Mouse (Mus musculus) left cerebral cortex, postnatal 36 days (tissue): ENCODE results near the gene Rae1. TPM values are rescaled to one million over a fixed set of nuclear protein-coding genes. Genes with fewer than 3 reads are reported as not detected.

ENCODE experiments used
- DNase-seq, 2 experiments: peaks; one replicate each; pipeline ENCODE4 v3.0.0; 2021 to 2022; ENCODE audit warnings: low spot score in 2 of 2, mixed read lengths in 1 of 2
- intact Hi-C: fragments of 180-260 bp; cut with DNase I; formaldehyde crosslinking; loops from one replicate; pipeline ENCODE4 v1.15.1; 2025
- total RNA-seq, 2 experiments: library from RNA; stranded (reverse); gene quantifications; 2 replicates each; pipeline ENCODE4 v1.2.3; 2021

Rae1 gene
- total RNA-seq, 2 experiments from 2014 or later, result 57.9 to 58.8 TPM

DNA sequence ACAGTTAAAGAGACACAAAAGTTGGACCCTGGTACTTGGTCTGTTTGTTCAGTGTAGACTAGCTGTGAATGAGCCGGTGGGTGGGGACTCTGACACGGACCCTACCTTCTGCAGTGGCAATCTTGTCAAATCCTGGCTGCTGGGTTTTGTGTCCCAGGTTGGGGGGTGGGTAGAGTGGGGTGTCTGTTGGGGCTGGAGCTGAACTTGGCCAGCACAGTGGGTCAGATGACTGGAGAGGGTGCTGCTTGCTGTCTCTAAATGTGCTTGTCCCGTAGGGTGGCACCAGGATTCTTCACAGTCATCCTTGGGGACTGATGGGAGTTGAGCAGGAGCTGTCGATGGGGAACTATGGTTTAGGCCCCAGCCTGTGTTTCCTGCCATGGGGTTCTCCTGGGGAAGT, 24.0 kb downstream of the Rae1 start:
- intact Hi-C loops, result loop anchor here (10.0 kb wide), 1 partner anchor 61 kb away; no protein-coding TSS in a partner anchor
- no peak for DNase-seq

DNA sequence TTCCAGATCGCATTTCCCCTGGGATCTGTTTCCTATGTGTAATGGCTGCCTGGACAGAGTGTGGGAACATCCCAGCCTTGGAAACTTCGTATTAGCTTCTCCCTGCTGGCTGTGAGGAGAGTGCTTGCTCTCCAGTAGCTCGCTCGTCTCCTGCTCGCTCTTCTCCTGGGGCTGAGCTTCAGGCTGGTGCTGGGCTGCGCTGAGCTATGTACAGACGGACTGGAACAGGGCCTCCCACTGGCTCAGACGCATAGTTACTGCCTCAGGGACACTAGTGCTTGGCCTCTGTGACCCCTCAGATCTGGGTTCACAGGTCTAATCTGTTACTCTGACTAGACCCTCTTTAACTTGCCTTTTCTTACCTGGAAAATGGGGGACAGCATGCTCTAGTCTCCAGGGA, 24.5 kb downstream of the Rae1 start:
- DNase-seq, result no peak
- intact Hi-C loops, result loop anchor here (10.0 kb wide), 1 partner anchor 60 kb away; no protein-coding TSS in a partner anchor

DNA sequence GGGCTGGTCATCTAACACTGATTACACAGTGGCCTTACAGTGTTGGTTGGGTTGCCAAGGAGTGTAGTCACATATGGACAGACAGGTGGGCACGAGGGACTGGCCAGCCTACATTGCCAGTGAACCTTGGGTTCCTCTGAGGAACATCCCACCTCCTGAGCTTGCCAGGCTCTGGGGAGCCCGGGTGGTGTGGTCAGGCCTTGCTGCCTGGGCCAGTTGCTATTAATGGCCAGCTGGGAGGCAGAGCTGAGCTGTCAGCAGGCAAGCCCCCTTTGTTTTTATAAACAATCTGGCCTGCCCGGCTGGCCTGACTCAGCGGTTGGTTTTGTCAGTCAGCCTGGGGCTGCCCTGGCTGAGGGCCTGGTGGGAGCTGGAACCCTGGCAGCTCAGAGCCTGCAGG, 25.0 kb downstream of the Rae1 start:
- DNase-seq, result no peak
- intact Hi-C loops, result loop anchor here (10.0 kb wide), 1 partner anchor 60 kb away; no protein-coding TSS in a partner anchor

DNA sequence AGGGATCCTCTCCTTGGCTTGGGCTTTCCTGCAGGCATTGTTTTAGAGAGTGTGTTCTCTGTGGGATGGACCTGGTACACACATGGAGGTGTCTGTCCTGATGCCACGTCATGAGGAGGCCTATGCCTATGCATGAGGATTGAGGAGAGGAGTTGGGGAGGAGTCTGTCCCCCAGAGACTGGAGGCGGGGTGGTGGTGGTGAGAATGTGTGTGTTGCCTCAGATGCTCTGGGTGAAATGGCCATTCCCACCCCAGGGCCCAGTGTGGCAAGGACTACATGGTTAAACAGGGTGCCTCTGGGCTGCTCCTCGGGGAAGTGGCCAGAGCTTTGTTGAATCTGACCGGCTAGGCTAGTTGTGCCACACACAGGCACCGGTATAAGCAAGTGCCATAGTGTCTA, 26.4 kb downstream of the Rae1 start:
- DNase-seq, result no peak
- intact Hi-C loops, result loop anchor here (10.0 kb wide), 1 partner anchor 59 kb away; no protein-coding TSS in a partner anchor

DNA sequence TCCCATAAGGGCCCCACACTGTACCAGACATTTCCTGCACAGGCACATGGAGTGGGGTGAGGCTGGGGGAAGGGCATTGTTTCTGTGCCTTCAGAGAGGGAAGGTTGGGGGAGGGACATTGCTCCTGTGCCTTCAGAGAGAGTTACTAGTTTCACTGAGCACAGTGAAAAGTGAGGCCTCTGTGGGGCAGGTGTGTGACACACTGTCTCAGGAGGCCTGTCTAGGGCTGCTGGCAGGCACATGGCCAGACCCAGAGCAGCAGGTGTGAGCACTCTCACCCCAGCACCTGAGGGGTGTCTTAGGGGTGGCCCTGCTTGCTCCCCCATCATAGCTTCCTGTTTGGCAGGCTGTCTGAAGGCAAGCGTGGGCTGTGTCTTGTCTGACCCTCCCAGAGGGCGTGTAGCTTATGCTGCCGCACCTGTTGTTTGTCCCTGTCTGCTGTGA, 26.8 kb downstream of the Rae1 start:
- intact Hi-C loops, result loop anchor here (10.0 kb wide), 1 partner anchor 58 kb away; no protein-coding TSS in a partner anchor

DNA sequence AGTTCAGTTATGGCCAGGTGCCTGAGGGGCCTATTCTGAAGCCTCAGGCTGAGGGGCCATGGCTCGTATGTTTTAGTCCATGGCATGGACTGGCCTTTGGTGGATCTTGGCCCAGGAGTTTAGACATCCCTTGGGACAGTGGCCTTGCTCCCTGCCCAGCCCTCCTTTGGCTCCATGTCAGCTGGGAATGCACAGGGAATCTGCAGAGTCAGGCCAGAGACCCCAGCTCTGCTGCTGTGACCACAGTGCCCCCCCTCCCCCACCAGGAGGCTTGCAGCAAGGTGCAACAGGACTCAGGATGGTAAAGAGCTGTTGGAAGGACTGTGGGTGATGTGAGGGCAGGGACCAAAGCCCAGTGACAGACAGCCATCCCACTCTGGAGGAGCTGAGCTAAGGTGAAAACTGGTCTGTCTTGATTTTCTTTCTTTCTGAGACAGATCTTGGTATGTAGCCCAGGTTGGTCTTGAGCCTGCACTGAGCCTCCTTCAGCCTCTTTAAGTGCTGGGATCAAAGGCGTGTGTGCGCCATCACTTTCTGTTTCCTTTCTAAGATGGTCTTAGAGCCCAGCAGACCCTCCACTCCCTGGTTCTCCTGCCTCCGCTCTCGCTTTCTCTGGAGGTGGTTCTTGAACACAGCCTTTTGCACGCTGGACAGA, 27.4 kb downstream of the Rae1 start:
- no peak for DNase-seq
- intact Hi-C loops, result loop anchor here (10.0 kb wide), 1 partner anchor 58 kb away; no protein-coding TSS in a partner anchor

More for the DNA sequence above, 26.8 kb downstream of the Rae1 start:
- no peak for DNase-seq

DNA sequence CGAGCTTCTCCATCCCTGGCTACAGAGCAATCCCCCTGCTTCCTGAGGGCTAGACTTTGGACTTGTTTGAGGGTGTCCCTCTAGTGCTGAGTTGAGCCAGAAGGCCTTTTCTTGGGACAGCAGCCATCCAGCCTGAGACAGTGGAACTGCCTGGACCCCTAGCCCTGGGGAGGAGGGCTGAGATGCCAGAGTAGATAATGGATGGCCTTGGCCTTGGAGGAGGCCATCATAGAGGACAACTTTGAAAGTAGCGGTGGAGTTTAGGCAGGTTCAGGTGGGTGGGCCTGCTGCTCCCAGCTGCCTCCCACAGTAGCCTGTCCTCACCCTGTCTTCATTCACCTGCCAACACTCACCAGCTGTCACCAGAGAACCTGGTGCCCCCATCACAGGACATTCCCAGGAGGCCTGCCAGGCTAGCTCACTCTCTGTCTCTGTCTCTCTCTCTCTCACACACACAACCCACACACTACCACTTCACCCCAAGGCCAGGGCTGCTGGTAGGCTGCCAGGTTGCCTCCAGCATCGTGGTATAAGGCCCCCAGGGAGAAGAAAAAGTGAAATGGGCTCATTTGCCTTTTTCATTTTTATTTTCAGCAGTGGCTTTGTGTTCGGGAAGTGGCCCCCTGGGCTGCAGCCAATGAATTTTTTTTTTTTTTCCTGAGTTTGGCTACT, 28.0 kb downstream of the Rae1 start:
- no peak for DNase-seq
- intact Hi-C loops, result loop anchor here (10.0 kb wide), 1 partner anchor 57 kb away; no protein-coding TSS in a partner anchor

DNA sequence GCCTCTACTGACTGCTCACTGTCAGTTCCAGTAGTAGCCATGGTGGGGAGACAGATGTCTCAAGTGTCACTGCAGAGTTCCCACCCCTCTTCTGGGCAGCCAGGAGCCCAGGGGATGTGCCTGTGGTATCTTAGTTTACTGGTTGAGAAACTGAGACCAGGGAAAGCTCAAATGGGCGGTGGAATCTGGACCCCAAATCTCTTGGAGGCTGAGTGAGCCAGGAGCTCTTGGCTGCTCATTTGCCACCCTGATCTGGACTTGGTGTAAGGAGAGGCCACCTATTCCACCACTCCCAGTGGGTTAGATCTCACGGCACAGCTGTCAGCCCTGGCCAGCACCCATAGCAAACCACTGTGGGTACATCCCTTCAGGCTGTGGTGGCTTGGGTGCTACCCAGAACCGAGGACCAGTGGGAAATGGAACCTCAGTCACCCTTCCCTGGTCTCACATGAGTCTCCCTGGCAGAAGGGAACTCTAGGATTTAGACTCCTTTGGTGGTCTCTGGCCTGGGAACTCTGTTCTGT, 28.7 kb downstream of the Rae1 start:
- intact Hi-C loops, result loop anchor here (10.0 kb wide), 1 partner anchor 56 kb away; no protein-coding TSS in a partner anchor
- DNase-seq, result no peak

DNA sequence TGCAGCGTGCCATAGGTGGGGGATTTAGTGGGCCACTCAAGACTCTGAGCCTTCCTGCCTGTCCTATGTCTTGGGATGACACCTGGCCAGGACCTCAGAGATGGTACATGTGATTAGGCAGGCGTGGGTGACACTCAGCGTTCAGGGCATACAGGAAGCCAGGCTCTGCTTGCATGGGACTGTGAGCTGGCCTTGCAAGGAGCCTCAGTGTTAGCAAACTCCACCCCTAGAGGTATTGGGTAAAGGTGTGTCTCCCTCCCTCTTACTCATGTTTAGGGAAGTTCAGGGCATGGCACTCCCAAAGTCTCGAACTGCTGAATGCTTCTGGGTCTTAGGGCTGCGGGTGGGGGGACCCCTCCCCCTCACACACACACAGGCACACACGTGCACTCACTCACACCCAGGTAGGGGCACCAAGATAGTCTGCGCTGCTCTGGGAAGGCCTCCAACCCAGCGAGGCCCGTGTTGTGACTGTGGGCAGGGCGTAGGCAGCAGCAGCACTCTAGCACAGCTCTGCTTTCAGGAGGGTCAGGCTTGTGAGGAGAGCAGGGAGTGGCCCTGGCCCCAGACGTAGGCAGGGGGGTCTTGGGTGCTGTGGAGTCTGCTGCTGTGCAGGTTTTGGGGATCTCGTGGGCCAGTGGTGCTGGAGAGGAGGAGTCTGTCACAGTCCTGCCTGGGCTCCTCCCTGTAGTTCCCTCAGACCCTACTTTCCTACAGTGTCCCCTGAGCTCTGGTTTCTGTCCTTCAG, 30.8 kb downstream of the Rae1 start:
- intact Hi-C loops, result no loop called here
- no peak for DNase-seq

DNA sequence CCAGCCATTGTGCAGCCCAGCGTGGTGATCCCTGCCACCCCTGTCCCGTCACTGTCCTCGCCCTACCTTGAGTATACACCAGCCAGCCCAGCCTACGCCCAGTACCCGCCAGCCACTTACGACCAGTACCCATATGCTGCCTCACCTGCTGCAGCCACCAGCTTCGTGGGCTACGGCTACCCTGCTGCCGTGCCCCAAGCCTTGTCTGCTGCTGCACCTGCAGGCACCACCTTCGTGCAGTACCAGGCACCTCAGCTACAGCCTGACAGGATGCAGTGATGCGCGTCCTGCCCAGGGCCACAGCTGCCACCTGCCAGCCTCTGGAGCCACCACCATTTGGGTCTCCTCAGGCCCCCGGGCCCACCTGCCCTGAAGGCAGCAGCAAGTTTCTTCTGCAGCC, 33.6 kb downstream of the Rae1 start:
- no peak for DNase-seq
- intact Hi-C loops, result no loop called here

DNA sequence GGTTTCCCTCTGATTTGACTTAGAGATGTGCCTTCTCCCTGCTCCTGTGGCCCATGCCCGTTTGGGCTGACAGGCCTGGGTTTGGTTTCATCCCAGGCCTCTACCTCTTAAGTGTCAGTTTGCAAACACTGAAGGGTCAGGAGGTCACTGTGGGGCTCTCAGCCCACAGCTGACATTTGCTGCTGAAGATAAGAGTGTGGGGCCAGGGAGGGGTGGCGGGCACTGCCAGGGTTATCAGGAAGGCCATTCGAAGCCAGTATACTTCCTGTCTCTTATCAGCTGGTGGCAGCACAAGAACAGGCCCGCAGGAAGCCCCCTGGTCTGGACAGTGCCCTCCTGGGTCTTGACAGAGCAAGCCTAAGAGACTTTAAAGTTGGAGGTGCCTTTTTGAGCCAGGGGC, 35.1 kb downstream of the Rae1 start:
- intact Hi-C loops, result no loop called here
- DNase-seq, result no peak

DNA sequence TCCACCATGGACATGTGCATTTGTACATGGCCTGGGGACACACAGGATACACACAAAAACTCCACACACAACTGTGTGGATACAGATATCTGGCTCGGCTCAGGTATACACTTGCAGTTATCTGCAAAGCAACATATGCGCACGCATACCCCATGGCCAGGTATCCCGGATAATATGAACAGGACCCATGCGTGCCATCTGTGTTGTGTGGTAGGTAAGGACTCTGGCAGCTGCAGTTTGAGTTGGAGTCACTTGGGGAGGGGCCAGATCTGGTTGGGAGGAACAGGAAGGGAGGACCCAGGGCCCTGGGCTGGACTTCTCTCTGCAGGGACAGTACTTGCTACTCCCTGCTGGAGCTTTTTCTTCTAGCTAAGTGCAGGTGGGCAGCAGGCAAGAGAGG, 35.7 kb downstream of the Rae1 start:
- intact Hi-C loops, result no loop called here
- DNase-seq, result no peak

DNA sequence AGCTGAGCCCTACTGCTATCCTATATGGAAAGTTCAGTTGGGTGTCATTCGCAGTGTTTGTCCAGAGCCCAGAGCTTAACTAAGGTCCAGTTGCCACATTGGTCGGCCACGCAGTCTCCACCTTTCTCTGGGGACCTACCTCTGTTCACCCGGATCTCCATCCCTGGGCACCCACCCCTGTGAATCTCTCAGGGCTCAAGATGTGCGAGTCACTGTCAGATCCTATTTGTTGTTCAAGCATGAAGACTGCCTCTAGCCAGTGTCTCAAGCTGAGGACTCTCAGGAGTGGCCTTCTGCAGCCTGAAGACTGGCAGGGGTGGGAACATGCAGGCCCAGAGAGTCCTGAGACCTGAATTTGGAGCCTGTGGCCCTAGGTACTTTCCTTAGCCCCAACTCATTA, 36.1 kb downstream of the Rae1 start:
- intact Hi-C loops, result no loop called here

DNA sequence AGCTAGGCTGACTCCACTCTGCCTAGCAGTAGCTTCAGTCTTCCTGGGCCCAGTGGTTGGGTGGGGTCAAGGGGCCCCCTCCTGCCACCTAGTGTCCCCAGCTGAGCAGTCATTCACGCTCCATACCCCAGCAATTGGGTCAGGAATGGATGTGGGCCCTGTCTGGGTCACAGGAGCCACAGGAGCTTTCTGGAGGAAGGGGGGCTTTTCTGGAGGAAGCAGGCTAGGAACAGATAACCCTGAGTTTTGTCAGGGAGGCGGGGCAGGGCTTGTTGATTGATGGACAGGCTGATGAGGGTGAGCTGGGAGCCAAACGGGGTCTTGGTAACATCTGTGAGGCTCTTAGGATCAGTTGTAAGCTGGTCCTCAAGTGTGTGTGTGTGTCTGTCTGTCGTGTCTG, 36.7 kb downstream of the Rae1 start:
- no peak for DNase-seq
- intact Hi-C loops, result no loop called here

More for the DNA sequence above, 36.1 kb downstream of the Rae1 start:
- DNase-seq, result no peak

DNA sequence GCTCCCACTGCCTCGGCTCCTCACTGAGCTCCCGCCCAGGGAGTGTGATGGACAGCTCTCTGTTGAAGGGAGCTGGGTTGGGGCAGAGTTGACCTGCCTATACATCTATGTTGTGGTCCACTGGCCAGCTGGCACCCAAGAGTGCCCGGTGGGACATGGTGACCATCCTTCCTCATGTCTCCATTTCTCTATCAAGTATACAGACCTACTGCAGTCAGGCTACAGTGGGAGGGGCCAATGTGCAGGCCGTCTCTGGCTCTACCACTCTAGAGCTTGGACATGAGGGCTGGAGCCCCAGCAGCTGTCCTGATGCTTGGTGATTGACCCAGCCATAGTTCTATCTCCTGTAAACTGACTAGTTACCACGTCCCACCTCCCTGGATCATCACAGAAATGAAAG, 37.4 kb downstream of the Rae1 start:
- no peak for DNase-seq
- intact Hi-C loops, result no loop called here

DNA sequence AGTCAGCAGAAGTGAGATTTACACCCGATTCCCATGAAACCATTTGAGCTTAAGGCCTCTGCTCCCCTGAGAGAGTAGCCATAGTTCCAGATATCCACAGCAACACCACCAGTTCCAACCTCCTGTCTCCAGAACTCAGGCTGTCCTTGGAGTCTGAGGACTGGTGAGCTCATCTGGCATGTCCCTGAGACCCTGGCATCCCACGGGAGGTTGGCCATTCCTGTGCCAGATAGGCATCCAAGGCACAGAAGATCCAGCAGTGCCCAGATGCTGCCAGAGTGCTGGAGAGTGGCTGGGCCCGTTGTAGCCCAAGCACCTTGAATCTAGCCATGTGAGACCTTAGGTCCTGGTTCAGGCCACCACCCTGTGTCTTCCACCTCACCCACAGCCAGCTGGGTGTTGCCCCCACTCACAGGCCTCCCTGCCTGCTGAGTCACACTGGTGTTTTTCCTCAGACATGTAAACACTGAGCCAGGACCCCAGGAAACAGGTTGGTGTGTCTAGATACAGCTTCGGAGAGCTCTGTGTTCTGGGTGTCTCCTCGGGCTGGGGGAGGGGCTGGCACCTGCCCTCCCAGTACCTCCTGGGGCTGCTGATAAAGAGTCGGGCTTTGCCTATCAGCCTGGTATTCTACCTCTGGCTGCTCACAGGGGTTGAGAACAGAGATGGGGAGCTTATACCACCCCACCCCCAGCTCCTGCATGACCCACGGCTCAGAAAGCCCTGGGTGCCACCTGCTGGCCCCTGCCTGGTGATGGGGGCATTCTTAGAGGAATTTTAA, 38.1 kb downstream of the Rae1 start:
- DNase-seq, result no peak
- intact Hi-C loops, result no loop called here

DNA sequence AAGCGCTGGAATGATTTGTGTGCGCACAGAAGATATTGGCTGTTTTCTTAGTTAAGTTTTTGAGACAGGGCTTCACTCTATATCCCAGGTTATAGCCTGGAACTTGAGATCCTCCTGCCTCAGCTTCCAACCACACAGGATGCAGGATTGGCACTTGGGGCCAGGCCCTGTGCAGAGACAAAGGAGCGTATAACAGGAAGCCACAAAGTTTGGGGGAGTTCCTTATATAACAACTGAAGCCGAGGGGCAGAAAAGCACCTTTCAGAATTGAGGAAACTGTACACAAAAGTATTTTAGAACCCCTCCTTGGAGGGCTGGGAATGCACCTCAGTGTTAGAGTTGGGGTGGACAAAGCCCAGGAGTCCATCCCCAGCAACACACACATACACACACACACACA, 39.1 kb downstream of the Rae1 start:
- intact Hi-C loops, result no loop called here
- DNase-seq, result no peak

DNA sequence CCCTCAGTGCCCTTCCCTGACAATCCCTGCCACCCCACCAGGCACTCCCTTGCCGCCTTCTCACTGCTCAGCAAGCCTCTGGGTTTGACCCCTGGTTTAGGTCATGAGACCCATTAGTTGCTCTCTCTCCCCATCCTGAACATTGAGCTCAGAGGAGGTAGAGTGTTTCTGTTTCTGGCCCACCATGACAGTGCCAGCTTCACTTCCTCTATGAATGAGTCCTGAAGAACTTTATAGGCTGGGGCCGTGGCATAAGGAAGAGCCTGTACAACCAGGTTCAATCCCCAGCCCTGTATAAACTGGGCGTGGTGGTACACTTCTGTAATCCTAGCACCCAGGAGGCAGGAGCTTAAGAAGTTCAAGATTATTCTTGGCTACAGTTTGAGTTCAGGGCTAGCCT, 40.9 kb downstream of the Rae1 start:
- intact Hi-C loops, result no loop called here
- DNase-seq, result no peak

DNA sequence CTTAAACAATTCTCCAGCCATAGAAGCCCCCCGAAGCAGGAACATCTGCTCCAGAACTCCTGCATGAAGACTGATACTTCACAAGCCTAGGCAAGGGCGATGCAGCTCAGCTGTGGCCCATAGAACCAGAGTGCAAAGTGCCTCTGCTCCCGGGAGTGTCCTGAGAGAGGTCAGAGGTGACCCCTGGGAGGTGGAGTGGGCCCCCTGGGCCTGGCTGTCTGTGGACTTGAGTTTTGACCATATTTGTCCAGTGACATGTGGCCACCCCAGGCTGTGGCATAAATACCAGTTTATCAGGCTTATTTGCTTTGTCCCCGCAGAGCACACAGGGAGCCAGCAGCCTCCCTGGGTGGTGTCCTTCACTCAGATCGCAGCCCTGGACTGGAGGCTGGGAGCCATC, 41.3 kb downstream of the Rae1 start:
- DNase-seq, result no peak
- intact Hi-C loops, result no loop called here
